Mouse (Mus musculus) granulocyte monocyte progenitor cell, adult 5-6 weeks (primary cell): Measurements from ENCODE around the gene Rgs8. TPM values are rescaled to one million over a fixed set of nuclear protein-coding genes. Genes with fewer than 3 reads are reported as not detected.
A peak's percentile ranks its signal among the peaks of the same experiment; 100 is the strongest.

Experiments
- ATAC-seq: replicated peaks from 2 replicates; pipeline ENCODE4 v1.8.0; 2016; ENCODE audit warnings: mild to moderate bottlenecking, moderate TSS enrichment, inconsistent platforms; ENCODE audit not compliant: poor library complexity, severe bottlenecking
- total RNA-seq, 2 experiments: library from RNA; stranded (forward) in 1 of 2; stranded (reverse) in 1 of 2; fragments of 200-712, 200-1000 nt in 1 of 2; fragments of >200 nt in 1 of 2; fragmentation: Nextera tagmentation in 1 of 2; gene quantifications; 2 replicates each; pipeline ENCODE4 v1.2.3; 2014 to 2017

Gene Rgs8
- total RNA-seq, 2 experiments from 2014 or later: 0.34 to 1.3 TPM

GRCm38 (mm10) chr1:153672698-153673097, 19.9 kb downstream of the Rgs8 start:
- no peak for ATAC-seq

- no peak for ATAC-seq
These were observed 21.1 kb downstream of the Rgs8 start for GRCm38 (mm10) chr1:153673900-153674299.

- ATAC-seq: no peak
These were observed 22.8 kb downstream of the Rgs8 start for GRCm38 (mm10) chr1:153675591-153675990.

- ATAC-seq: no peak
These were observed 24.8 kb downstream of the Rgs8 start for GRCm38 (mm10) chr1:153677635-153678034.

- no peak for ATAC-seq
These were observed 26.3 kb downstream of the Rgs8 start for GRCm38 (mm10) chr1:153679147-153679546.

- ATAC-seq: no peak
These were observed 26.8 kb downstream of the Rgs8 start for GRCm38 (mm10) chr1:153679653-153680052.

GRCm38 (mm10) chr1:153680363-153680762, 27.5 kb downstream of the Rgs8 start:
- ATAC-seq: no peak

GRCm38 (mm10) chr1:153681036-153681435, 28.2 kb downstream of the Rgs8 start:
- no peak for ATAC-seq

- no peak for ATAC-seq
These were observed 30.4 kb downstream of the Rgs8 start for GRCm38 (mm10) chr1:153683190-153683589.

GRCm38 (mm10) chr1:153685630-153686029, 32.8 kb downstream of the Rgs8 start:
- no peak for ATAC-seq

GRCm38 (mm10) chr1:153692526-153692925, 39.7 kb downstream of the Rgs8 start:
- no peak for ATAC-seq

- no peak for ATAC-seq
These were observed 41.7 kb downstream of the Rgs8 start for GRCm38 (mm10) chr1:153694372-153695120.

- no peak for ATAC-seq
These were observed 42.6 kb downstream of the Rgs8 start for GRCm38 (mm10) chr1:153695398-153695797.

GRCm38 (mm10) chr1:153696093-153696492, 43.3 kb downstream of the Rgs8 start:
- ATAC-seq: no peak

- ATAC-seq: no peak
These were observed 43.7 kb downstream of the Rgs8 start for GRCm38 (mm10) chr1:153696541-153696940.

- no peak for ATAC-seq
These were observed 44.9 kb downstream of the Rgs8 start for GRCm38 (mm10) chr1:153697581-153698251.

- no peak for ATAC-seq
These were observed 45.7 kb downstream of the Rgs8 start for GRCm38 (mm10) chr1:153698311-153699084.

- peak; percentile 50 for ATAC-seq
These were observed 47.7 kb downstream of the Rgs8 start for GRCm38 (mm10) chr1:153700448-153701063.

- no peak for ATAC-seq
These were observed 48.6 kb downstream of the Rgs8 start for GRCm38 (mm10) chr1:153701461-153701860.

GRCm38 (mm10) chr1:153702166-153702852, 49.5 kb downstream of the Rgs8 start:
- ATAC-seq: no peak
